Mouse (Mus musculus) kidney, postnatal 4 days (tissue): Measurements from ENCODE around the gene Gm21860.
A peak's percentile ranks its signal among the peaks of the same experiment; 100 is the strongest.
"Not testable (repeated sequence)": the region's sequence is repeated elsewhere in the genome, so short reads cannot be mapped to it uniquely, and the experiment has no call there.

ENCODE experiments used
- DNase-seq, 2 experiments: peaks; one replicate each; pipeline ENCODE4 v3.0.0; 2021; ENCODE audit warnings: mixed read lengths in 2 of 2

Gm21860 gene

GRCm38 (mm10) chrY:90754721-90755120 lies at the start of gene Gm21860:
Gene Gm21860, minus strand, starts transcription at chrY:90754821.
- not testable (repeated sequence) for DNase-seq

GRCm38 (mm10) chrY:90784438-90784837 lies 29.8 kb upstream of the Gm21860 start, which contains the start of gene Gm47283:
Gene Gm47283, plus strand, starts transcription at chrY:90784738.
- not testable (repeated sequence) for DNase-seq

- not testable (repeated sequence) for DNase-seq
Observed at GRCm38 (mm10) chrY:90745256-90745655, 9.4 kb downstream of the Gm21860 start.

GRCm38 (mm10) chrY:90744381-90744981 lies 10.1 kb downstream of the Gm21860 start:
- peak; percentile 93 to 95 for DNase-seq

GRCm38 (mm10) chrY:90743811-90744220 lies 10.8 kb downstream of the Gm21860 start:
- peak in 1 of 2 experiments; percentile 26 for DNase-seq

- peak in 1 of 2 experiments; percentile 31 for DNase-seq
Observed at GRCm38 (mm10) chrY:90743053-90743810, 11.4 kb downstream of the Gm21860 start.

GRCm38 (mm10) chrY:90742261-90743052 lies 12.2 kb downstream of the Gm21860 start:
- DNase-seq: peak in 1 of 2 experiments; percentile 23

- DNase-seq: peak; percentile 62 to 77
Observed at GRCm38 (mm10) chrY:90741452-90742260, 13.0 kb downstream of the Gm21860 start.

- peak; percentile 36 to 63 for DNase-seq
Observed at GRCm38 (mm10) chrY:90741006-90741405, 13.6 kb downstream of the Gm21860 start.

- peak; percentile 69 to 79 for DNase-seq
Observed at GRCm38 (mm10) chrY:90740013-90740561, 14.5 kb downstream of the Gm21860 start.

GRCm38 (mm10) chrY:90739531-90740012 lies 15.0 kb downstream of the Gm21860 start:
- peak; percentile 52 to 63 for DNase-seq

- peak; percentile 39 to 56 for DNase-seq
Observed at GRCm38 (mm10) chrY:90738841-90739530, 15.6 kb downstream of the Gm21860 start.

GRCm38 (mm10) chrY:90738431-90738680 lies 16.3 kb downstream of the Gm21860 start:
- no peak for DNase-seq

GRCm38 (mm10) chrY:90737606-90738430 lies 16.8 kb downstream of the Gm21860 start:
- DNase-seq: no peak

- DNase-seq: not testable (repeated sequence)
Observed at GRCm38 (mm10) chrY:90736217-90737000, 18.2 kb downstream of the Gm21860 start.

GRCm38 (mm10) chrY:90735181-90735895 lies 19.3 kb downstream of the Gm21860 start:
- DNase-seq: not testable (repeated sequence)

GRCm38 (mm10) chrY:90734334-90734696 lies 20.3 kb downstream of the Gm21860 start:
- peak; percentile 62 to 65 for DNase-seq

- peak in 1 of 2 experiments; percentile 26 for DNase-seq
Observed at GRCm38 (mm10) chrY:90733656-90734333, 20.8 kb downstream of the Gm21860 start.
